Mouse (Mus musculus) heart, adult 2 months (tissue): ENCODE data around the gene Hsd3b6.

Experiments
- CTCF ChIP-seq: fragments of 200-600 bp; IDR thresholded peaks from 2 replicates; pipeline ENCODE4 v1.8.1; 2022; ENCODE audit warnings: antibody characterized with exemption, mild to moderate bottlenecking, moderate library complexity
- EP300 ChIP-seq: fragments of 200-500 bp; IDR thresholded peaks from 2 replicates; pipeline ENCODE4 v1.6.1; 2011; ENCODE audit warnings: low read depth, low read length, control low read depth; ENCODE audit not compliant: insufficient read depth

DNA sequence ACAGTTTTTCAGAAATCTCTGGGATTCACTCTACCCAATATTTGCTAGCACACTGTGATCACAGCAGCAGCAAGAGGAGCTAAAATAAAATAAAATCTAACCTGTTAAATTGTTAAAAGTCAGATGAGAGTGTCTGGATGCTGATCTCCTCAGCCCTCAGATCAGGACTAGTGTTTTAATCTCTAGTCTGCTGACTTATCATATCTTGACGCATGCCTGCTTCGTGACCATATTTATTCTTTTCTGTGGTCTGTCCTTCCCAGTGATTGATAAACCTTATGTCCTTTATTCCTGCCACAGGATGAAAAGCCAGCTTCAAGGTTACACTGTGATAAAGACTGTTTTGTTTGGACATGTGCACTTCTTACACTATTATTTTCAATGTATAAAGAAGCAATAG lies 43.8 kb upstream of the Hsd3b6 start:
- TF ChIP-seq CTCF (no peak), EP300 (no peak)
